ENCODE assay signal across 8 mouse cellular contexts in genomic region chr1:170612968-170613872, GRCm38 (mm10). TPM values are rescaled to one million over a fixed set of nuclear protein-coding genes. Genes with fewer than 3 reads are reported as not detected.
DNase-seq lines count a peak whose midpoint lies in the region; ATAC-seq lines count a peak whose summit lies in the region.

No protein-coding gene starts in this region.

- no peaks in the 10 kb centered on the region for H3K4me1 ChIP-seq in forebrain, embryonic 14.5 days (ENCODE audit: control insufficient read depth, insufficient read depth, low read length)
- H3K4me1 ChIP-seq in hindbrain, embryonic 10.5 days (replicated peaks): no peaks in the 10 kb centered on the region
- no peaks in the 10 kb centered on the region for H3K4me1 ChIP-seq in lung, embryonic 16.5 days (replicated peaks; ENCODE audit: control insufficient read depth, insufficient read depth, low read length)

- H3K36me3 ChIP-seq in forebrain, embryonic 14.5 days (ENCODE audit: control insufficient read depth, insufficient read depth, low read length): no peaks in the 10 kb centered on the region
- no peaks in the 10 kb centered on the region for H3K36me3 ChIP-seq in hindbrain, embryonic 10.5 days
- no peaks in the 10 kb centered on the region for H3K36me3 ChIP-seq in lung, embryonic 16.5 days (ENCODE audit: control insufficient read depth, insufficient read depth, low read length)

- no peak overlapping the region for H3K27ac ChIP-seq in forebrain, embryonic 14.5 days (ENCODE audit: low read depth, low read length)
- no peak overlapping the region for H3K27ac ChIP-seq in hindbrain, embryonic 10.5 days
- H3K27ac ChIP-seq in lung, embryonic 16.5 days (ENCODE audit: low read length): no peak overlapping the region

- H3K9ac ChIP-seq in forebrain, embryonic 14.5 days (ENCODE audit: low read length): no peak overlapping the region
- no peak overlapping the region for H3K9ac ChIP-seq in lung, embryonic 16.5 days (ENCODE audit: low read length)

- H3K4me3 ChIP-seq in forebrain, embryonic 14.5 days (ENCODE audit: low read depth, low read length): no peak overlapping the region
- H3K4me3 ChIP-seq in hindbrain, embryonic 10.5 days: no peak overlapping the region
- no peak overlapping the region for H3K4me3 ChIP-seq in lung, embryonic 16.5 days (ENCODE audit: low read length)

- peak; percentile 97 for ATAC-seq in forebrain, embryonic 14.5 days
- ATAC-seq in lung, embryonic 16.5 days (ENCODE audit: low read depth): peak; percentile 91

- H3K27me3 ChIP-seq in forebrain, embryonic 14.5 days (replicated peaks; ENCODE audit: control insufficient read depth, insufficient read depth, low read length): no peaks in the 10 kb centered on the region
- H3K27me3 ChIP-seq in hindbrain, embryonic 10.5 days (ENCODE audit: insufficient read depth, poor library complexity, severe bottlenecking): no peaks in the 10 kb centered on the region
- no peaks in the 10 kb centered on the region for H3K27me3 ChIP-seq in lung, embryonic 16.5 days (ENCODE audit: control insufficient read depth, insufficient read depth, low read depth, low read length)

- H3K4me2 ChIP-seq in forebrain, embryonic 14.5 days (ENCODE audit: low read length): no peak overlapping the region
- no peak overlapping the region for H3K4me2 ChIP-seq in lung, embryonic 16.5 days (ENCODE audit: low read depth, low read length)

- WGBS in forebrain, embryonic 14.5 days: 58% methylated on average over 18 of the region's 18 CpGs
- WGBS in hindbrain, embryonic 10.5 days: 62% methylated on average over 18 of the region's 18 CpGs
- WGBS in lung, embryonic 16.5 days: 53% methylated on average over 18 of the region's 18 CpGs

- no peaks in the 10 kb centered on the region for H3K9me3 ChIP-seq in forebrain, embryonic 14.5 days (replicated peaks; ENCODE audit: control insufficient read depth, low read length)
- no peaks in the 10 kb centered on the region for H3K9me3 ChIP-seq in hindbrain, embryonic 10.5 days
- H3K9me3 ChIP-seq in lung, embryonic 16.5 days (ENCODE audit: control insufficient read depth, low read length): no peaks in the 10 kb centered on the region

- DNase-seq in MN1 (ENCODE audit: low spot score): peak; percentile 33
- peak; percentile 70 to 73 for DNase-seq in cerebellum, adult 18-20 months
- DNase-seq in forebrain, embryonic 14.5 days (ENCODE audit: low spot score): peak; percentile 90
- peak; percentile 81 for DNase-seq in hindbrain, embryonic 10.5 days (ENCODE audit: low spot score)
- DNase-seq in layer of hippocampus, adult 9-10 months (ENCODE audit: low spot score): peak; percentile 69
- DNase-seq in ovary, postnatal 10 days (ENCODE audit: low spot score): peak; percentile 39
- peak; percentile 58 for DNase-seq in urinary bladder, postnatal 25 days (ENCODE audit: low spot score)

RNA-seq across cellular contexts. Expression of gene Nos1ap, which starts 23.6 kb away (rescaled TPM):
- 8.4 and 11.3 TPM in 2 replicates for polyA plus RNA-seq in forebrain, embryonic 14.5 days (2014; fragmentation: Nextera tagmentation; extraction: Ambion mirVana)
- polyA plus RNA-seq in hindbrain, embryonic 10.5 days (2016; fragmentation: Nextera tagmentation; extraction: Ambion mirVana): 12.0 and 14.2 TPM in 2 replicates
- polyA plus RNA-seq in lung, embryonic 16.5 days (2015; fragmentation: Nextera tagmentation; extraction: Ambion mirVana): 7.1 and 8.8 TPM in 2 replicates

RNA-seq across cellular contexts. Expression of gene Olfml2b, which starts 31.1 kb away (rescaled TPM):
- 9.7 and 10.7 TPM in 2 replicates for polyA plus RNA-seq in forebrain, embryonic 14.5 days (2014; fragmentation: Nextera tagmentation; extraction: Ambion mirVana)
- 5.7 and 5.9 TPM in 2 replicates for polyA plus RNA-seq in hindbrain, embryonic 10.5 days (2016; fragmentation: Nextera tagmentation; extraction: Ambion mirVana)
- 21.9 TPM in 2 replicates for polyA plus RNA-seq in lung, embryonic 16.5 days (2015; fragmentation: Nextera tagmentation; extraction: Ambion mirVana)

Comparison
In these comparisons a context has a peak if more than half of its experiments do, and no peak if none do; other contexts are left out.
1. DNase-seq: peak in every context shown above with its lines; median percentile 90 in forebrain, embryonic 14.5 days; 81 in hindbrain, embryonic 10.5 days; 72 in cerebellum, adult 18-20 months; 69 in layer of hippocampus, adult 9-10 months; 58 in urinary bladder, postnatal 25 days; 39 in ovary, postnatal 10 days; 33 in MN1.